Mouse (Mus musculus) heart, adult 18-20 months (tissue): Measurements from ENCODE around the gene Zmiz1. TPM values are rescaled to one million over a fixed set of nuclear protein-coding genes. Genes with fewer than 3 reads are reported as not detected.

ENCODE experiments used
- DNase-seq, 2 experiments: peaks; one replicate each; pipeline ENCODE4 v3.0.0; 2021 to 2022; ENCODE audit warnings: mixed read lengths in 1 of 2
- total RNA-seq, 2 experiments: library from RNA; stranded (reverse); gene quantifications; 2 replicates each; pipeline ENCODE4 v1.2.3; 2021

The Zmiz1 gene
- total RNA-seq, 2 experiments from 2014 or later, result 32.5 to 38.5 TPM

- no peak for DNase-seq
Measured at GRCm38 (mm10) chr14:25511967-25512366, 53.0 kb downstream of the Zmiz1 start.

- DNase-seq, result no peak
Measured at GRCm38 (mm10) chr14:25512803-25513202, 53.8 kb downstream of the Zmiz1 start.

- DNase-seq, result peak; percentile 65 to 81
Measured at GRCm38 (mm10) chr14:25513496-25513895, 54.5 kb downstream of the Zmiz1 start.

GRCm38 (mm10) chr14:25514943-25515512 is 56.0 kb downstream of the Zmiz1 start:
- DNase-seq, result no peak

- peak; percentile 73 to 84 for DNase-seq
Measured at GRCm38 (mm10) chr14:25515924-25516323, 56.9 kb downstream of the Zmiz1 start.

GRCm38 (mm10) chr14:25516640-25517591 is 57.9 kb downstream of the Zmiz1 start:
- peak; percentile 72 to 88 for DNase-seq

GRCm38 (mm10) chr14:25518645-25519044 is 59.7 kb downstream of the Zmiz1 start:
- no peak for DNase-seq

- DNase-seq, result peak; percentile 82 to 88
Measured at GRCm38 (mm10) chr14:25519656-25520055, 60.7 kb downstream of the Zmiz1 start.

GRCm38 (mm10) chr14:25520589-25520988 is 61.6 kb downstream of the Zmiz1 start:
- DNase-seq, result peak; percentile 68 to 77

GRCm38 (mm10) chr14:25520991-25521390 is 62.0 kb downstream of the Zmiz1 start:
- peak in 1 of 2 experiments; percentile 49 for DNase-seq

- no peak for DNase-seq
Measured at GRCm38 (mm10) chr14:25521500-25521899, 62.5 kb downstream of the Zmiz1 start.

- DNase-seq, result no peak
Measured at GRCm38 (mm10) chr14:25522415-25522814, 63.4 kb downstream of the Zmiz1 start.

GRCm38 (mm10) chr14:25523230-25524110 is 64.5 kb downstream of the Zmiz1 start:
- DNase-seq, result peak; percentile 69 to 80

- peak in 1 of 2 experiments; percentile 58 for DNase-seq
Measured at GRCm38 (mm10) chr14:25524111-25524495, 65.1 kb downstream of the Zmiz1 start.

GRCm38 (mm10) chr14:25524884-25525283 is 65.9 kb downstream of the Zmiz1 start:
- peak in 1 of 2 experiments; percentile 72 for DNase-seq

GRCm38 (mm10) chr14:25525729-25526128 is 66.7 kb downstream of the Zmiz1 start:
- DNase-seq, result peak; percentile 69 to 90

- no peak for DNase-seq
Measured at GRCm38 (mm10) chr14:25526872-25527271, 67.9 kb downstream of the Zmiz1 start.

- DNase-seq, result peak in 1 of 2 experiments; percentile 74
Measured at GRCm38 (mm10) chr14:25527321-25527720, 68.3 kb downstream of the Zmiz1 start.

- peak in 1 of 2 experiments; percentile 33 for DNase-seq
Measured at GRCm38 (mm10) chr14:25530342-25530741, 71.4 kb downstream of the Zmiz1 start.

- no peak for DNase-seq
Measured at GRCm38 (mm10) chr14:25530815-25531214, 71.8 kb downstream of the Zmiz1 start.

- DNase-seq, result peak in 1 of 2 experiments; percentile 47
Measured at GRCm38 (mm10) chr14:25533010-25533409, 74.0 kb downstream of the Zmiz1 start.
